Mouse (Mus musculus): ENCODE results near the gene Gm2916. TPM values are rescaled to one million over a fixed set of nuclear protein-coding genes. Genes with fewer than 3 reads are reported as not detected.

Gene Gm2916
- total RNA-seq (2023), result not detected

GRCm38 (mm10) chr14:3883872-3884271 is at the start of gene Gm2916:
Gm2916 (plus strand) TSS chr14:3884172.

GRCm38 (mm10) chr14:3845945-3846344 is 38.0 kb upstream of the Gm2916 start, which contains the start of gene Gm3033:
Gm3033 (plus strand) TSS chr14:3846245.

GRCm38 (mm10) chr14:3931456-3931855 is 47.5 kb downstream of the Gm2916 start, which contains the start of gene Gm3029:
Gm3029 (plus strand) TSS chr14:3931756.

GRCm38 (mm10) chr14:3963247-3963646 is 79.3 kb downstream of the Gm2916 start, which contains the start of gene Gm3095:
Gm3095 (plus strand) TSS chr14:3963547.

Other genes starting within 250 kb of the Gm2916 start
- gene Gm3012, start 249.7 kb upstream of the Gm2916 start, total RNA-seq (2023), result not detected
- gene Gm3020, start 232.1 kb upstream of the Gm2916 start, total RNA-seq (2023), result not detected
- not detected for gene Gm3043, start 195.4 kb upstream of the Gm2916 start, total RNA-seq (2023)
- gene Gm3002, start 74.1 kb upstream of the Gm2916 start, total RNA-seq (2023), result not detected
- gene Gm3033, start 37.9 kb upstream of the Gm2916 start, total RNA-seq (2023), result not detected
- gene Gm3029, start 47.6 kb downstream of the Gm2916 start, total RNA-seq (2023), result not detected
- not detected for gene Gm3095, start 79.4 kb downstream of the Gm2916 start, total RNA-seq (2023)
- not detected for gene Gm3099, start 114.2 kb downstream of the Gm2916 start, total RNA-seq (2023)
- not detected for gene Gm5796, start 139.8 kb downstream of the Gm2916 start, total RNA-seq (2023)
- gene Gm3115, start 199.9 kb downstream of the Gm2916 start, total RNA-seq (2023), result not detected
- not detected for gene Gm8108, start 226.4 kb downstream of the Gm2916 start, total RNA-seq (2023)